Mouse (Mus musculus): ENCODE results near the gene Zp2. TPM values are rescaled to one million over a fixed set of nuclear protein-coding genes. Genes with fewer than 3 reads are reported as not detected.

The Zp2 gene
- not detected in 2 replicates for polyA plus RNA-seq (2016; fragmentation: Nextera tagmentation; extraction: Ambion mirVana)

GRCm38 (mm10) chr7:120145191-120145590 lies at the start of gene Zp2:
Gene Zp2, minus strand, starts transcription at chr7:120145291.
- DNase-seq (ENCODE audit: low spot score): no peak
- Histone ChIP-seq H3K27ac (replicated peaks) (no peak within 1 kb of the TSS), H3K36me3 (no peaks in the 10 kb centered on the region), H3K27me3 (ENCODE audit: low read depth, poor library complexity, severe bottlenecking) (no peaks in the 10 kb centered on the region), H3K4me1 (peaks cover 3% of the 10 kb centered on the region), H3K4me3 (no peak within 1 kb of the TSS), H3K9me3 (replicated peaks) (no peaks in the 10 kb centered on the region)
- 70% methylated on average over 9 of the region's 9 CpGs for WGBS

DNA sequence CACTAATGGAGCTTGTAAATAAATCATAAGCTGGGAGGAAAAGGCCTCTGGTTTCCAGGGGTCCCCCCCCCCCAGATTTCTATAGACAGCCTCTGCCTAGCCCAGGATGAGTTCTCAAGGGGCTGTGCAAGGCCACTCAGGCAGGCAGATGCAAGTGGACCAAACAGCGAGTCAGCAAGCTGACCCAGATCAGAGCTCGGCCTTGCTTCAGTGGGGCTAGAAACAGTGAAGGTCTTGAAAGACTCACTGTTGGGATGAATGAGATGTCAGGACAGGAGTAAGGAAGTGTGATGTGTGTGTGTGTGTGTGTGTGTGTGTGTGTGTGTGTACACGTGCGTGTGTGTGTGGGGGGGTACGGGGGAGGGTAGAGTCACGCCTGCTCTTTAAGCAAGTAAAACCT lies 47.7 kb upstream of the Zp2 start:
- Histone ChIP-seq H3K9me3 (replicated peaks) (no peaks in the 10 kb centered on the region), H3K27ac (replicated peaks) (no peak overlapping the region), H3K4me3 (no peak overlapping the region), H3K36me3 (no peaks in the 10 kb centered on the region), H3K4me1 (0 out of 2 replicates have a peak, but pooled peaks cover 5% of the 10 kb centered on the region), H3K27me3 (ENCODE audit: low read depth, poor library complexity, severe bottlenecking) (no peaks in the 10 kb centered on the region)
- WGBS: 84% methylated on average over 6 of the region's 6 CpGs
- no peak for DNase-seq (ENCODE audit: low spot score)

DNA sequence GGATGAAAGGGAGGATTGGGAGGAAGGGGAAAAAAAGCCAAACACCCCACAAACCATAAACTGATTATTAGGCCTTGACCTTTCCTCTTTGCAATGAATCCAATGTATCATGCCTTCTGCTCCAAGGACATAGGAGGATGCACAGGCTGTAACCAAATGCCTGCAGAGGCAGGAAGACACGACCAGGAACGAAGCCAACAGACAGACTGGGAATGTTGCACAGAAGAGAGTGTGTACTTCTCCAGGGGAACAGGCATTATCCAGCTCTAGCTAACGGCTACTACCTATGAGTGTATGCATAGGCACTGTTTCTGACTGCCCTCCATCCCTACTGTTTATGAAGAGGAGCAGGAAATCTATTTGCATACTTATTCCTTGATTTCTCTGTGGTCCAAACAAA lies 47.1 kb upstream of the Zp2 start:
- H3K4me3 ChIP-seq: no peak overlapping the region
- no peak overlapping the region for H3K27ac ChIP-seq (replicated peaks)
- H3K9me3 ChIP-seq (replicated peaks): no peaks in the 10 kb centered on the region
- H3K4me1 ChIP-seq: 0 out of 2 replicates have a peak, but pooled peaks cover 5% of the 10 kb centered on the region
- no peak for DNase-seq (ENCODE audit: low spot score)
- H3K36me3 ChIP-seq: no peaks in the 10 kb centered on the region
- 66% methylated on average over 3 of the region's 3 CpGs for WGBS
- H3K27me3 ChIP-seq (ENCODE audit: low read depth, poor library complexity, severe bottlenecking): no peaks in the 10 kb centered on the region

GRCm38 (mm10) chr7:120190150-120190665 lies 45.1 kb upstream of the Zp2 start:
- 71% methylated on average over 8 of the region's 8 CpGs for WGBS
- Histone ChIP-seq H3K27me3 (ENCODE audit: low read depth, poor library complexity, severe bottlenecking) (no peaks in the 10 kb centered on the region), H3K4me1 (0 out of 2 replicates have a peak, but pooled peaks cover 3% of the 10 kb centered on the region), H3K36me3 (no peaks in the 10 kb centered on the region), H3K27ac (replicated peaks) (no peak overlapping the region), H3K9me3 (replicated peaks) (no peaks in the 10 kb centered on the region), H3K4me3 (no peak overlapping the region)
- DNase-seq (ENCODE audit: low spot score): no peak

- 89% methylated on average over 8 of the region's 8 CpGs for WGBS
- H3K27me3 ChIP-seq (ENCODE audit: low read depth, poor library complexity, severe bottlenecking): no peaks in the 10 kb centered on the region
- no peak overlapping the region for H3K27ac ChIP-seq (replicated peaks)
- no peak for DNase-seq (ENCODE audit: low spot score)
- no peak overlapping the region for H3K4me3 ChIP-seq
- no peaks in the 10 kb centered on the region for H3K4me1 ChIP-seq
- H3K36me3 ChIP-seq: no peaks in the 10 kb centered on the region
- H3K9me3 ChIP-seq (replicated peaks): no peaks in the 10 kb centered on the region
Measured at GRCm38 (mm10) chr7:120189369-120190149, 44.5 kb upstream of the Zp2 start.

GRCm38 (mm10) chr7:120188946-120189345 lies 43.9 kb upstream of the Zp2 start:
- Histone ChIP-seq H3K9me3 (replicated peaks) (no peaks in the 10 kb centered on the region), H3K4me1 (no peaks in the 10 kb centered on the region), H3K27ac (replicated peaks) (no peak overlapping the region), H3K4me3 (no peak overlapping the region), H3K36me3 (no peaks in the 10 kb centered on the region), H3K27me3 (ENCODE audit: low read depth, poor library complexity, severe bottlenecking) (no peaks in the 10 kb centered on the region)
- 92% methylated on average over 5 of the region's 5 CpGs for WGBS
- no peak for DNase-seq (ENCODE audit: low spot score)

DNA sequence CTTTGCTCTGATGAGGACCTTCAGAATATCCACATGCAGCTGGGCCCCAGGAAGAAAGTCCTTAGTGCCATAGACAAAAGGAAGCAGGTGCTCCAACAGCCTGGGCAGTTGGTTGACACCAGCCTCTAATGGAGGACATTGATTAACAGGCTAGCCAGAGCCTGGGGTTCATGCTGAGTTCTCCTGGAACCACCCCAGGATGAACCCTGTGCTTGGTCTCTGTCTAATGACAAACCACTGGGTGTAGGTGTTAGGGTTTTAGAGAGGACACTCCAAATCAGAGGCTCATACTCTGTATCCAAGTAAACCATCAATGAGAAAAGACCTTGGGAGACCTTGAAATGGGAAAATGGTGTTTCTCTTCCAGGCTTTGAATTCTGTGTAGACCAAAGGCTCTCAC lies 37.8 kb upstream of the Zp2 start:
- Histone ChIP-seq H3K27me3 (ENCODE audit: low read depth, poor library complexity, severe bottlenecking) (no peaks in the 10 kb centered on the region), H3K4me1 (no peaks in the 10 kb centered on the region), H3K36me3 (no peaks in the 10 kb centered on the region), H3K4me3 (no peak overlapping the region), H3K9me3 (replicated peaks) (no peaks in the 10 kb centered on the region), H3K27ac (replicated peaks) (no peak overlapping the region)
- no peak for DNase-seq (ENCODE audit: low spot score)

GRCm38 (mm10) chr7:120181401-120182230 lies 36.5 kb upstream of the Zp2 start:
- Histone ChIP-seq H3K27ac (replicated peaks) (no peak overlapping the region), H3K27me3 (ENCODE audit: low read depth, poor library complexity, severe bottlenecking) (no peaks in the 10 kb centered on the region), H3K36me3 (no peaks in the 10 kb centered on the region), H3K4me1 (no peaks in the 10 kb centered on the region), H3K4me3 (no peak overlapping the region), H3K9me3 (replicated peaks) (no peaks in the 10 kb centered on the region)
- 88% methylated on average over 4 of the region's 4 CpGs for WGBS
- no peak for DNase-seq (ENCODE audit: low spot score)

GRCm38 (mm10) chr7:120180547-120180946 lies 35.5 kb upstream of the Zp2 start:
- no peak overlapping the region for H3K27ac ChIP-seq (replicated peaks)
- H3K27me3 ChIP-seq (ENCODE audit: low read depth, poor library complexity, severe bottlenecking): no peaks in the 10 kb centered on the region
- no peaks in the 10 kb centered on the region for H3K36me3 ChIP-seq
- 86% methylated on average over 5 of the region's 5 CpGs for WGBS
- no peaks in the 10 kb centered on the region for H3K9me3 ChIP-seq (replicated peaks)
- H3K4me1 ChIP-seq: no peaks in the 10 kb centered on the region
- no peak overlapping the region for H3K4me3 ChIP-seq
- DNase-seq (ENCODE audit: low spot score): no peak

DNA sequence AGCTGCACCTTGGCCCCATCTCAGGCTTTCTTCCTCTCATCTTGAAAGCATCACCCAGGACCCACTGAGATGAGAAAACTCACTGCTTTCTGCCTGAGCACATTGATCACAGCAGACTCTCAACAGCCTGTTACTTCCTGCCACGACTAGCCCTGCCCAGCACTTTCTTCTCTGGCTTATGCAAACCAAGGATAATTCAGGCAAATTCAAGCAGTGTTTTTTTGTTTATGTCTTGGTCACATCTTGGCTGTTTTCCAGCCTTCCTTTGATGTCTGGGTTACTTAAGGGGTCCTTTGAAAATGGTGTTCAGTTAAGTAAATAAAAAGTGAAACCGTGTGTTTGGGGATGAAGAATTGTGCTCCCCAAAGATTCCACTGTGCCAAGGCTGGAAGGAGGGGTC lies 33.8 kb upstream of the Zp2 start:
- Histone ChIP-seq H3K9me3 (replicated peaks) (no peaks in the 10 kb centered on the region), H3K27ac (replicated peaks) (no peak overlapping the region), H3K36me3 (no peaks in the 10 kb centered on the region), H3K4me3 (no peak overlapping the region), H3K4me1 (no peaks in the 10 kb centered on the region), H3K27me3 (ENCODE audit: low read depth, poor library complexity, severe bottlenecking) (no peaks in the 10 kb centered on the region)
- no peak for DNase-seq (ENCODE audit: low spot score)
- 44% methylated on average over 2 of the region's 2 CpGs for WGBS

- Histone ChIP-seq H3K4me1 (no peaks in the 10 kb centered on the region), H3K4me3 (no peak overlapping the region), H3K27me3 (ENCODE audit: low read depth, poor library complexity, severe bottlenecking) (no peaks in the 10 kb centered on the region), H3K27ac (replicated peaks) (no peak overlapping the region), H3K9me3 (replicated peaks) (no peaks in the 10 kb centered on the region), H3K36me3 (no peaks in the 10 kb centered on the region)
- 89% methylated on average over 3 of the region's 3 CpGs for WGBS
- DNase-seq (ENCODE audit: low spot score): no peak
Measured at GRCm38 (mm10) chr7:120177611-120178010, 32.5 kb upstream of the Zp2 start.

DNA sequence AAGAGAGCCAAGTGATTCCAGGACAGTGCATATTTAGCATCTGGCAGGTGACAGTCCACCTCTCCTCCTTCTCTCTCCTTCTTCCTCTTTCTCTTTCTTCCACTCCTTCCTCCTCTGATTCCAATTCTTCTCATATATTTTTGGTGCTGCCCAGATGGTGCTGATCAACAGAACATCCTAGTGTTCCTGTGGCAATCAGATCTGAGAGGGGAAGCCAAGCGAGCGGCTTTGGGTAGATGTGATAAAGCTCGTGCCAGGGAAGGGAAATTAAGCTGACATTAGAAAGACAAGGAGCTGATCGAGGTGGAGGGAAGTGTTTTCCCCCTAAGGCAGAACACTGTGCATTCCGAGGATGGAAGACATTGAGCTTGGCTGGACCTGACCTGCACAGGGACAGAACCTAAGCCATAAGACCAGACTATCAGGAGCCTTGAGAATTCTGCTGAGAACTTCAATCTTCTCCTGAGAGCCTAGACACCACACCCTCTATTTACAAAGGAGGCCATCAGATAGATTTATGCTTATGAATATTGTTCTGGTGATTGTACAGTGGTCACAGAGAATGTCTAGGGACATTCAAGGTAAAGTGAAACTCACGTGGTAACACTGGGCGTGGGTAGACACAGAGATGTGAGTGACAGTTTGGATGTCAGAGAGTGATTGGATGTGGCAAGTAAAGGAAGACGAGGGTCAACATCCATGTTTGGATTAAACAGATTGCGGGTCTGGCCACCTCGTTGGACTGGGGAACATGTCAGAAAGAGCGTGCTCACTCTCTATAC lies 29.8 kb upstream of the Zp2 start:
- Histone ChIP-seq H3K27me3 (ENCODE audit: low read depth, poor library complexity, severe bottlenecking) (no peaks in the 10 kb centered on the region), H3K36me3 (no peaks in the 10 kb centered on the region), H3K27ac (replicated peaks) (no peak overlapping the region), H3K4me3 (no peak overlapping the region), H3K4me1 (no peaks in the 10 kb centered on the region), H3K9me3 (replicated peaks) (no peaks in the 10 kb centered on the region)
- 84% methylated on average over 11 of the region's 11 CpGs for WGBS
- no peak for DNase-seq (ENCODE audit: low spot score)

Measured in midbrain, embryonic 10.5 days (tissue).